Mouse (Mus musculus) kidney, embryonic 16.5 days (tissue): ENCODE measurements around the gene Ncoa1. TPM values are rescaled to one million over a fixed set of nuclear protein-coding genes. Genes with fewer than 3 reads are reported as not detected.

Experiments
- ATAC-seq: fragments of 200-750 bp; cut with Nextera tagmentation; 2 replicates; pipeline ENCODE4 v1.8.0; 2017; ENCODE audit warnings: moderate TSS enrichment; ENCODE audit not compliant: low FRiP score, low TSS enrichment
- H3K27ac ChIP-seq: fragments of 300-500 bp; sonication (generic); 2 replicates; pipeline ENCODE4 v1.5.1; 2014; ENCODE audit warnings: low read length
- H3K27me3 ChIP-seq: fragments of 300-500 bp; sonication (generic); 2 replicates; pipeline ENCODE4 v1.6.1; 2014; ENCODE audit warnings: low read length, control low read depth, mixed read lengths; ENCODE audit not compliant: insufficient read depth
- H3K36me3 ChIP-seq: fragments of 300-500 bp; sonication (generic); 2 replicates; pipeline ENCODE4 v1.6.1; 2014; ENCODE audit warnings: low read length, control low read depth, mixed read lengths; ENCODE audit not compliant: insufficient read depth
- H3K4me1 ChIP-seq: fragments of 300-500 bp; sonication (generic); 2 replicates; pipeline ENCODE4 v1.6.1; 2014; ENCODE audit warnings: low read length, control low read depth, mixed read lengths; ENCODE audit not compliant: insufficient read depth
- H3K4me2 ChIP-seq: fragments of 300-500 bp; sonication (generic); replicated peaks from 2 replicates; pipeline ENCODE4 v1.6.1; 2014; ENCODE audit warnings: low read depth, low read length
- H3K4me3 ChIP-seq: fragments of 300-500 bp; sonication (generic); 2 replicates; pipeline ENCODE4 v1.5.1; 2014; ENCODE audit warnings: mild to moderate bottlenecking, low read length
- H3K9ac ChIP-seq: fragments of 300-500 bp; sonication (generic); replicated peaks from 2 replicates; pipeline ENCODE4 v1.6.1; 2014; ENCODE audit warnings: low read length
- H3K9me3 ChIP-seq: fragments of 300-500 bp; sonication (generic); 2 replicates; pipeline ENCODE4 v1.6.1; 2016; ENCODE audit warnings: low read length, control low read depth
- WGBS: fragments of 180-500 bp; shearing (Covaris S2); extraction: QIAGEN DNeasy Blood & Tissue Kit; methylation state at CpG from one replicate; pipeline ENCODE4 v1.1.7; 2014; 5-methylcytosine and 5-hydroxymethylcytosine counted together
- polyA plus RNA-seq: library from polyadenylated mRNA; unstranded; fragments of >200 nt; fragmentation: Nextera tagmentation; extraction: Ambion mirVana; gene quantifications from 2 replicates; pipeline ENCODE4 v1.2.1, GENCODE M21; 2015

The Ncoa1 gene
- polyA plus RNA-seq, 1 experiment from 2014 or later: 6.6 TPM

DNA sequence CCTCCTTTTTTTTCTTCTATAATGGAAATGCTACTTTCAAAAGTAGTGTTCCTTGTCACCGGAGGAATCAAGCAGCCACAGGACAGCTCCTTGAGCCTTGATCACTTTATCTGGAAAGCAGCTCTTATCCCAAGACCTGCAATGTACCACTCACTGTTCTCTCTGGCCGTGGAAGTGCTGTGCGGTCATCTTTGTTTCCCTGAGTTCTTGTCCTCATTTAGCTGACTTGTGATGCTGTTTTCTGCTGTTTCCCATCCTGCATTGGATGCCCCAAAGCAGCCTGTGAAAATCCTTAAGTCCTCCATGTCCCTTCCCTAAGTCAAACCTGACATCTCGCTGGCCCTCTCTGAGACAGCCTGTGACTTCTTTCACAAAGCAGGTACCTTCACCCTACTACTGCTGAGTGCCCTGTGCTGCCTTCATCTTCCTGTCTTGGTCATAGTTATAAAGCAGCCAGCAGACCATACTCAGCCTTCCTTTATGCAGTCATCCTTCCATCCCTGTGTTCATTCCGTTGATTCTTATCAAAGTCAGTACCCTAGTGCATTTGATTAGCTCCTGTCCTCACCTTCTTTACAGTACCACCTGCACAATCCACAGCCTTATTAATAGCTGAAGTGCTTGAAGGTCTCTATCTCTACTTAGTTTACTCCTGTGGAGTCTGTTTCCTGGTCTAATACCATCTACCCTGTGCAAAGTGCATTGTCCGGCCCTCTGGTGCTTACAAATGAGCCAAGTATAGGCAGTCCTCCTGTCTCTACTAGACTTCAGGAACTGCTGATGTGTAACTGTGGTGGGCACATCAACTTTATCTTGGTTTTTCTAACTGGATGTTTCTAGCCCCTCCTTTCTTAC, 1.2 kb upstream of the Ncoa1 start:
- Histone ChIP-seq H3K9ac (no peak overlapping the region), H3K9me3 (no peaks in the 10 kb centered on the region), H3K27ac (no peak overlapping the region), H3K4me2 (peak overlapping the region; percentile 83; the same call in 1 of the 2 replicates), H3K4me1 (peaks cover 22% of the 10 kb centered on the region), H3K36me3 (no peaks in the 10 kb centered on the region), H3K4me3 (no peak overlapping the region; the same call in 1 of the 2 replicates), H3K27me3 (peaks cover 2% of the 10 kb centered on the region; the same call in 1 of the 2 replicates)
- ATAC-seq: no peak
- 80% methylated on average over 6 of the region's 6 CpGs for WGBS

DNA sequence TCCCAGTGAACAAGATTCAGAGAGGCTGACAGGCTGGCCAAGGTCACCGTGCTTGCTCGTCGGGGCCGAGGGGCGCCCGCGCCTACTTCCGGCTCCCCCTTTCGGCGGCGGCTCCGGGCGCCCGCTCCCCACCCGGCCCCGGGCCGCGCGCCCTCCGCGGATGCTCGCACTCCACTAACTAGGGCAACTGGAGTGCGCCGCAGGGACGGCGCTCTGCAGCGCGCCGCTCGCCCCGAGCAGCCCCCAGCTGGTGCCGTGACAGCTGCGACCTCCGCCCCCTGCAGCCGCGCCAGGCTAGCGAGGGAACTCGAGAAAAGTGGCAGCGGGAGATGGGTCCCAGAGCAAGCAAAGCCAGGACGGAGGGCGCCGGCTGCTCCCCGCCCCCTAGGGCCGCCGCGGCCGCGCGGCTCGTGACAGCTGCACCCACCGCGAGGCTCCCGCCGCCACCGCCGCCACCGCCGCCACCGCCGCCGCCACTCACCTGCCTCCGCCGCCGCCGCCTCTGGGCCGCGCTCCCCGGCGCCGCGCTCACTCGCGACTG, 621 bp downstream of the Ncoa1 start:
- Histone ChIP-seq H3K9ac (peak overlapping the region; percentile 92), H3K4me2 (peak overlapping the region; percentile 83), H3K36me3 (no peaks in the 10 kb centered on the region), H3K9me3 (no peaks in the 10 kb centered on the region), H3K4me3 (peak overlapping the region; percentile 96), H3K4me1 (peaks cover 16% of the 10 kb centered on the region), H3K27me3 (peaks cover 2% of the 10 kb centered on the region; the same call in 1 of the 2 replicates), H3K27ac (peak overlapping the region; percentile 91)
- 0% methylated on average over 56 of the region's 73 CpGs for WGBS
- ATAC-seq: peak; percentile 79

- peak overlapping the region; percentile 92 for H3K9ac ChIP-seq
- H3K4me3 ChIP-seq: peak overlapping the region; percentile 96
- no peak overlapping the region for H3K27ac ChIP-seq
- H3K4me2 ChIP-seq: peak overlapping the region; percentile 83
- no peaks in the 10 kb centered on the region for H3K9me3 ChIP-seq
- no peak for ATAC-seq
- WGBS: 14% methylated on average over 18 of the region's 18 CpGs
- no peaks in the 10 kb centered on the region for H3K36me3 ChIP-seq
- H3K27me3 ChIP-seq: peaks cover 2% of the 10 kb centered on the region; the same call in 1 of the 2 replicates
- peaks cover 16% of the 10 kb centered on the region for H3K4me1 ChIP-seq
Observed at GRCm38 (mm10) chr12:4475251-4475993, 1.6 kb downstream of the Ncoa1 start.

GRCm38 (mm10) chr12:4469115-4469514, 7.9 kb downstream of the Ncoa1 start:
- WGBS: 59% methylated on average over 2 of the region's 2 CpGs
- Histone ChIP-seq H3K27me3 (peaks cover 2% of the 10 kb centered on the region; the same call in 1 of the 2 replicates), H3K4me1 (no peaks in the 10 kb centered on the region), H3K4me3 (no peak overlapping the region), H3K36me3 (no peaks in the 10 kb centered on the region), H3K4me2 (no peak overlapping the region), H3K27ac (no peak overlapping the region), H3K9me3 (no peaks in the 10 kb centered on the region), H3K9ac (no peak overlapping the region)
- no peak for ATAC-seq

GRCm38 (mm10) chr12:4463701-4464100, 13.3 kb downstream of the Ncoa1 start:
- WGBS: 98% methylated on average over 2 of the region's 2 CpGs
- no peak overlapping the region for H3K27ac ChIP-seq
- no peaks in the 10 kb centered on the region for H3K36me3 ChIP-seq
- no peak overlapping the region for H3K4me2 ChIP-seq
- ATAC-seq: no peak
- H3K9ac ChIP-seq: no peak overlapping the region
- no peaks in the 10 kb centered on the region for H3K4me1 ChIP-seq
- H3K9me3 ChIP-seq: no peaks in the 10 kb centered on the region
- H3K27me3 ChIP-seq: no peaks in the 10 kb centered on the region
- H3K4me3 ChIP-seq: no peak overlapping the region

DNA sequence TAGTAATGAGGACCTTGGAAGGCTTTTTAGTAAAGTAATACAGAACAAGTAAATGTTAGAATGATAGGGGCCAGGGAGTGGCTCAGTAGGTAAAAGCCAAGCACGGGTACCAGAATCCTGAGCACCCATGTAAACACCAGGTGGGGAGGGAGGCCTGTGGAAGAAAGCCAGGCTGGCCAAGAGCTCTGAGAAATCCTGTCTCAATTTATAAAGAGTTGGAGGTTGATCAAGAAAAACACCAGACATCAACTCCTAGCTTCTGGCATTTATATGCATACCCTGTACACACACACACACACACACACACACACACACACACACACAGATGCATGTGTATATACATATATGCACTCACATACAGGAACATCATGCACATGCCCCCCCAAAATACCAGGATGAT, 14.6 kb downstream of the Ncoa1 start:
- Histone ChIP-seq H3K4me1 (no peaks in the 10 kb centered on the region), H3K27ac (no peak overlapping the region), H3K36me3 (no peaks in the 10 kb centered on the region), H3K27me3 (no peaks in the 10 kb centered on the region), H3K9me3 (no peaks in the 10 kb centered on the region), H3K4me2 (no peak overlapping the region), H3K9ac (no peak overlapping the region), H3K4me3 (no peak overlapping the region)
- 95% methylated on average over 1 of the region's 1 CpGs for WGBS
- no peak for ATAC-seq

GRCm38 (mm10) chr12:4460990-4461389, 16.0 kb downstream of the Ncoa1 start:
- no peaks in the 10 kb centered on the region for H3K9me3 ChIP-seq
- no peaks in the 10 kb centered on the region for H3K27me3 ChIP-seq
- no peak for ATAC-seq
- no peak overlapping the region for H3K9ac ChIP-seq
- no peak overlapping the region for H3K4me3 ChIP-seq
- H3K27ac ChIP-seq: no peak overlapping the region
- no peaks in the 10 kb centered on the region for H3K4me1 ChIP-seq
- no peak overlapping the region for H3K4me2 ChIP-seq
- H3K36me3 ChIP-seq: no peaks in the 10 kb centered on the region
- WGBS: 87% methylated on average over 2 of the region's 2 CpGs

DNA sequence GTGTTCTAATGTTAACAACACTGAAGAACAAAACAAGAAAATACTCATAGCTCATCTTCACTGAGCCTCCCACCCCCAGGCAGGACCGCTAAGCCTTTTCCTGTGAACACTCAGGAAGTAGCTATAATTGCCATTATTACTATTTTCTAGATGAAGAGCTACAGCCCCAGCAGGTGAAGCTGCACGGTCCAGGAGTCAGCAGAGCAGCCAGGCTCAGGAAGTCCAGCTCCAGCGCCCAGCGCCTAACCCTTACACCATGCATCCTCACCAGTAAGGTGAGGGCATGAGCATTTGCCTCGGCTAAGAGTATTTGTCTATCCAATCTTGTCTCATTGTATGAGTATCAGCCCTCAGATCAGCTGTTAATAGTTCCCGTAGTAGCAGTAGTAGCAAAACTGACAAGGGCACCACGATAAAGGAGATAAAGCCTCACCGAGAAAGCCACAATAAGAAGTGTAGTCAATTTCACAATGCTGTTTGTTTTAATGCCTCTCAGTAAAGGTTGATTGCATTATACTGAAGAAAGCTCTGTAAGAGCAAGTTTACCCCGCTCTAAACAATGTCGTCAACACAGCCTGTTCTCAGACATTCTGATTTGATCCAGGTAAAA, 21.9 kb downstream of the Ncoa1 start:
- ATAC-seq: 0 out of 2 replicates have a peak, but pooled peaks have one; percentile 57
- no peak overlapping the region for H3K9ac ChIP-seq
- H3K4me2 ChIP-seq: no peak overlapping the region
- H3K9me3 ChIP-seq: no peaks in the 10 kb centered on the region
- WGBS: 63% methylated on average over 10 of the region's 10 CpGs
- no peaks in the 10 kb centered on the region for H3K36me3 ChIP-seq
- no peak overlapping the region for H3K27ac ChIP-seq
- H3K27me3 ChIP-seq: no peaks in the 10 kb centered on the region
- peaks cover 10% of the 10 kb centered on the region for H3K4me1 ChIP-seq
- H3K4me3 ChIP-seq: no peak overlapping the region

- 87% methylated on average over 4 of the region's 4 CpGs for WGBS
- ATAC-seq: no peak
- H3K9ac ChIP-seq: no peak overlapping the region
Observed at GRCm38 (mm10) chr12:4454248-4454647, 22.7 kb downstream of the Ncoa1 start.

More at GRCm38 (mm10) chr12:4454248-4454647, 22.7 kb downstream of the Ncoa1 start:
- peaks cover 10% of the 10 kb centered on the region for H3K4me1 ChIP-seq
- H3K36me3 ChIP-seq: no peaks in the 10 kb centered on the region
- no peaks in the 10 kb centered on the region for H3K27me3 ChIP-seq
- no peak overlapping the region for H3K4me3 ChIP-seq
- no peak overlapping the region for H3K4me2 ChIP-seq
- no peaks in the 10 kb centered on the region for H3K9me3 ChIP-seq
- H3K27ac ChIP-seq: no peak overlapping the region
